In the genomic region with DNA sequence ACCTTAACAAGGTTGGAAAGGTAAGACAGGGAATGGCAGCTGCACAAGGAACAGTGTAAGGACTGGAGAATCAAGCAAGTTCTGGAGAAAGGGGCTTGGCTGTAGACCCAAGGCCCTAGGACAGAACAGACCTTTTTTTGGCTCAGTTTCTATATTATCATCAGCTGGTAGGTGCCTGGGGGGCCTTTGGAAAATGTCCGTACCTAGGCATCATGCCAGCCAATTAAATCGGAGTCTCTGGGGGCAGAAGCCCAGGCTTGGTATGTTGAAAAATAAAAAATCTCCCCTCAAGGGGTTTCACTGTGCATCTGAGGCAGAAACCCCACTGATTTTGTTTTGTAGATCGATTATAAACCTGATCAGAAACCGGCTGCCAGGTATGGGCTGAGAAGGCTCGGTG, we compare ENCODE assay signal across 14 mouse cellular contexts.
A peak's percentile ranks its signal among the peaks of the same experiment; 100 is the strongest.
DNase-seq lines count a peak whose midpoint lies in the region; ATAC-seq lines count a peak whose summit lies in the region.
"Had no signal": no experiment of that assay in that cellular context is flagged by ENCODE, and none has a peak within 500 bp of the region (broad histone marks: within the 10 kb centered on the region; RNA-seq: fewer than 3 reads in every experiment).

No protein-coding gene starts in this region.

- ATAC-seq in forebrain, embryonic 12.5 days (ENCODE audit: low FRiP score), result no peak
- ATAC-seq in limb, embryonic 12.5 days (ENCODE audit: insufficient number of reproducible peaks, insufficient read depth, low FRiP score, low TSS enrichment, low read depth), result no peak
- no peak for ATAC-seq in forebrain, embryonic 15.5 days (replicated peaks)
- ATAC-seq in midbrain, embryonic 16.5 days, result no peak
- ATAC-seq: lung, postnatal 0 days had no signal

- peaks cover 25% of the 10 kb centered on the region for H3K4me1 ChIP-seq in forebrain, embryonic 12.5 days
- H3K4me1 ChIP-seq in forebrain, embryonic 10.5 days, result 0 out of 2 replicates have a peak, but pooled peaks cover 6% of the 10 kb centered on the region
- peaks cover 28% of the 10 kb centered on the region for H3K4me1 ChIP-seq in limb, embryonic 12.5 days (replicated peaks)
- peaks cover 15% of the 10 kb centered on the region; the same call in 1 of the 2 replicates for H3K4me1 ChIP-seq in limb, embryonic 10.5 days
- H3K4me1 ChIP-seq in forebrain, embryonic 15.5 days, result peaks cover 52% of the 10 kb centered on the region
- H3K4me1 ChIP-seq in midbrain, embryonic 16.5 days (ENCODE audit: control insufficient read depth, insufficient read depth, low read length), result peaks cover 53% of the 10 kb centered on the region

- H3K9me3 ChIP-seq in forebrain, embryonic 12.5 days, result no peaks in the 10 kb centered on the region
- no peaks in the 10 kb centered on the region for H3K9me3 ChIP-seq in forebrain, embryonic 10.5 days
- H3K9me3 ChIP-seq in limb, embryonic 12.5 days, result no peaks in the 10 kb centered on the region
- H3K9me3 ChIP-seq in limb, embryonic 10.5 days (replicated peaks), result no peaks in the 10 kb centered on the region
- H3K9me3 ChIP-seq in forebrain, embryonic 15.5 days, result no peaks in the 10 kb centered on the region
- no peaks in the 10 kb centered on the region for H3K9me3 ChIP-seq in midbrain, embryonic 16.5 days (replicated peaks; ENCODE audit: control insufficient read depth, low read length, poor library complexity, severe bottlenecking)
- H3K9me3 ChIP-seq: heart, embryonic 13.5 days had no signal

- H3K4me3 ChIP-seq in forebrain, embryonic 12.5 days (replicated peaks), result no peak overlapping the region
- no peak overlapping the region for H3K4me3 ChIP-seq in forebrain, embryonic 10.5 days
- no peak overlapping the region for H3K4me3 ChIP-seq in limb, embryonic 12.5 days (replicated peaks)
- H3K4me3 ChIP-seq in limb, embryonic 10.5 days, result no peak overlapping the region
- H3K4me3 ChIP-seq in forebrain, embryonic 15.5 days, result no peak overlapping the region
- no peak overlapping the region for H3K4me3 ChIP-seq in midbrain, embryonic 16.5 days (ENCODE audit: low read depth, low read length)
- H3K4me3 ChIP-seq: heart, embryonic 13.5 days had no signal

- DNase-seq in forebrain, embryonic 10.5 days (ENCODE audit: extremely low spot score, low spot score), result no peak
- no peak for DNase-seq in limb, embryonic 10.5 days (ENCODE audit: low spot score)
- DNase-seq in liver, result no peak
- DNase-seq in layer of hippocampus, adult 9-10 months (ENCODE audit: low spot score), result no peak
- DNase-seq: cerebellum, adult 11 months; kidney, adult 9 months; right cerebral cortex, postnatal 25 days had no signal

- H3K4me2 ChIP-seq in forebrain, embryonic 12.5 days, result no peak overlapping the region
- H3K4me2 ChIP-seq in limb, embryonic 12.5 days, result no peak overlapping the region
- no peak overlapping the region for H3K4me2 ChIP-seq in forebrain, embryonic 15.5 days (replicated peaks)
- H3K4me2 ChIP-seq in midbrain, embryonic 16.5 days (ENCODE audit: low read length), result no peak overlapping the region
- H3K4me2 ChIP-seq: heart, embryonic 13.5 days had no signal

- H3K27ac ChIP-seq in forebrain, embryonic 12.5 days, result peak overlapping the region; percentile 58
- no peak overlapping the region for H3K27ac ChIP-seq in forebrain, embryonic 10.5 days
- H3K27ac ChIP-seq in limb, embryonic 12.5 days, result 0 out of 2 replicates have a peak overlapping the region, but pooled peaks have one; percentile 47
- no peak overlapping the region for H3K27ac ChIP-seq in limb, embryonic 10.5 days
- peak overlapping the region; percentile 64 for H3K27ac ChIP-seq in forebrain, embryonic 15.5 days (replicated peaks)
- H3K27ac ChIP-seq in midbrain, embryonic 16.5 days (ENCODE audit: low read length), result 0 out of 2 replicates have a peak overlapping the region, but pooled peaks have one; percentile 14
- H3K27ac ChIP-seq: heart, embryonic 13.5 days; liver, embryonic 14.5 days had no signal

- no peak overlapping the region for H3K9ac ChIP-seq in forebrain, embryonic 12.5 days
- H3K9ac ChIP-seq in limb, embryonic 12.5 days (replicated peaks), result no peak overlapping the region
- no peak overlapping the region for H3K9ac ChIP-seq in forebrain, embryonic 15.5 days (replicated peaks)
- no peak overlapping the region for H3K9ac ChIP-seq in midbrain, embryonic 16.5 days (ENCODE audit: low read depth, low read length)
- H3K9ac ChIP-seq: heart, embryonic 13.5 days; liver, embryonic 14.5 days had no signal

- 63% methylated on average over 5 of the region's 5 CpGs for WGBS in forebrain, embryonic 12.5 days
- WGBS in forebrain, embryonic 10.5 days, result 91% methylated on average over 5 of the region's 5 CpGs
- 78% methylated on average over 5 of the region's 5 CpGs for WGBS in limb, embryonic 12.5 days
- WGBS in limb, embryonic 10.5 days, result 89% methylated on average over 5 of the region's 5 CpGs
- 55% methylated on average over 5 of the region's 5 CpGs for WGBS in forebrain, embryonic 15.5 days
- WGBS in midbrain, embryonic 16.5 days, result 62% methylated on average over 5 of the region's 5 CpGs

- H3K36me3 ChIP-seq in forebrain, embryonic 12.5 days (replicated peaks), result no peaks in the 10 kb centered on the region
- H3K36me3 ChIP-seq in forebrain, embryonic 10.5 days (replicated peaks), result no peaks in the 10 kb centered on the region
- no peaks in the 10 kb centered on the region for H3K36me3 ChIP-seq in limb, embryonic 12.5 days
- H3K36me3 ChIP-seq in limb, embryonic 10.5 days, result no peaks in the 10 kb centered on the region
- H3K36me3 ChIP-seq in forebrain, embryonic 15.5 days, result no peaks in the 10 kb centered on the region
- H3K36me3 ChIP-seq in midbrain, embryonic 16.5 days (ENCODE audit: control insufficient read depth, insufficient read depth, low read length), result no peaks in the 10 kb centered on the region
- H3K36me3 ChIP-seq: heart, embryonic 13.5 days had no signal

- H3K27me3 ChIP-seq in forebrain, embryonic 12.5 days, result no peaks in the 10 kb centered on the region
- no peaks in the 10 kb centered on the region for H3K27me3 ChIP-seq in forebrain, embryonic 10.5 days (ENCODE audit: poor library complexity, severe bottlenecking)
- H3K27me3 ChIP-seq in limb, embryonic 12.5 days, result no peaks in the 10 kb centered on the region
- no peaks in the 10 kb centered on the region for H3K27me3 ChIP-seq in limb, embryonic 10.5 days (ENCODE audit: low read depth, poor library complexity, severe bottlenecking)
- H3K27me3 ChIP-seq in forebrain, embryonic 15.5 days, result no peaks in the 10 kb centered on the region
- no peaks in the 10 kb centered on the region for H3K27me3 ChIP-seq in midbrain, embryonic 16.5 days (ENCODE audit: control insufficient read depth, insufficient read depth, low read depth, low read length)
- H3K27me3 ChIP-seq: heart, embryonic 13.5 days had no signal

Comparison
In these comparisons a context has a peak if more than half of its experiments do, and no peak if none do; other contexts are left out.
1. H3K27ac ChIP-seq: peak in forebrain, embryonic 12.5 days (single experiment), limb, embryonic 12.5 days (single experiment), forebrain, embryonic 15.5 days (single experiment) and midbrain, embryonic 16.5 days (single experiment); none in forebrain, embryonic 10.5 days (single experiment) and limb, embryonic 10.5 days (single experiment).